Mouse (Mus musculus) erythroid progenitor cell, adult 5-6 weeks (primary cell): ENCODE data around the gene Fndc3b. TPM values are rescaled to one million over a fixed set of nuclear protein-coding genes. Genes with fewer than 3 reads are reported as not detected.

ENCODE experiments used
- ATAC-seq: replicated peaks from 2 replicates; pipeline ENCODE4 v1.8.0; 2016; ENCODE audit warnings: moderate number of reproducible peaks, mild to moderate bottlenecking, moderate TSS enrichment, inconsistent platforms; ENCODE audit not compliant: poor library complexity, low FRiP score, severe bottlenecking
- total RNA-seq, 2 experiments: library from RNA; stranded (forward) in 1 of 2; stranded (reverse) in 1 of 2; fragments of 150-400 nt in 1 of 2; fragments of 186-747, 209-891 nt in 1 of 2; gene quantifications; 2 replicates each; pipeline versions ENCODE4 v1.2.3 to v1.2.4; 2015 to 2017; ENCODE audit warnings: low replicate concordance in 2 of 2

The Fndc3b gene
- total RNA-seq, 2 experiments from 2014 or later = 1.3 to 1.8 TPM

DNA sequence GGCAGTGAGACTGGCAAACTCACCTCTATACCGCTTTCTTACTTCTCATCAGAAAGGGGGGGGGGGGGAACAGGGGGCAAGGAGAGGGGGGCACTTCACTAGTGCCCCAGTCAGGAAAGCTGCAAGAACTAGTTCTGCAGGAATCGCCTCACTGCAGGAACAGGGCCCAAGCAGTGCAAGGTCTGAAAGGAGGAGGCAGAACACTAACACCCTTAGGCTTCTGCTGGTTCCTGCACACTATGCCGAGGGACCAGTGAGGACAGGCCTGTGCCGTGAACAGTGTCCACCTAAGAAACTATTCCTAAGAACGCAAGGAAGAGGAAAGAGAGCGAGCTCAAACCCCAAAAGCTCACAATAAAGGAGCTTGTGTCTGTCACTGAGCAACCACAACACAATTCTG lies 26.0 kb downstream of the Fndc3b start:
- ATAC-seq = no peak

DNA sequence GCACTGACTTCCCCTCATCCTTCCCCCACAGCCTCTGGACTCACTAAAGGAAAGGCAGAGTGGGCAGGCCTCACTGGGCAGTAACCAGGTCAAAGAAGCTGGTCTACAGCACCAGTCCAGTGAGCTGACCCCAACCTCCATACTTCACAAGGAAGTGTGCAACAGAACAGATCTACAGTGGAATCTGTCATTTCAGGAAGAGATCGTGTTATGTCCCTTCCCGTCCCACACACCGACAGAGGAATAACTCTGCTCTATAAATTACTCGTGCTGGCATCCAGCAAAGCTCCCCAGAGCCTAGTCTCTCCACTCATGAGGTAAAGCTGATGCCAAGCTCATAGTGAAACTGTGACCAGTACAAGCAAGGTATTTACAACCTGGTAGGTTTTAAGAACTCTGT lies 27.7 kb downstream of the Fndc3b start:
- no peak for ATAC-seq

DNA sequence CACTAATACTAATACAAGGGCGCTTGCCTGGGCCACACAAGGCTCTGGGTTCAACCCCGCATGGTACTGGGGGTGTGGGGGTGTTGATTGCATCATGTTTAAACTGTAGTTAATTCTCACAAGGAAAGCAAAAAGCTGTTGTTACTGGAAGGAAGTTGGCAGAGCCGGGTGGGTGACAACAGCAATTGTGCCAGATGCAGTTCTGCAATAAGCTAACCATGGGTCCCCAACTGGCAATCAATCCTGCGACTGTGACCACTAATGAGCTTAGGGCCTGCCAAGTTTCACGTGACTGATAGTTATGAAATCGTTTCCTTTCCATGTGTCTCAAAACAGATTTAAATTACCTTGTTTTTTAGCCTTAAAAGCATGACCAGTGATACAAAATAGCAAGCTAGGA lies 33.5 kb downstream of the Fndc3b start:
- ATAC-seq = no peak

DNA sequence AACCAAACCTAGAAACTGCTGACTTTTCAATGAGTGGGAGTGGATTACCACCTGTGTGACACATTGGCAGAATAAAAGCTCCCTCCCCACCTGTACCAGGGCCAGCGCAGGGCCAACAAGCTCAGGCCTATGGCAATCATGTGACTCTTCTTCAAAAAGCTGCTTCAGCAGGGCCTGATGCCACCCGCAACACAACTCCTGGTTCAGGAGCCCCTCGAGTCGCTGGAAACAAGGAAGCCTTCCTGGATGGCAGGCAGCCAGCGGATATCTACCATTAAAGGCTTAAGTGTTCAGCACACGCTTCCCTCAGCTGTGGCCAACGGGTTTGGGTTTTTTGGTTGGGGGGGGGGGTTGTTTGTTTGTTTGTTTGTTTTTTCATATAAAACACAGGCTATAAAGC lies 37.4 kb downstream of the Fndc3b start:
- no peak for ATAC-seq

DNA sequence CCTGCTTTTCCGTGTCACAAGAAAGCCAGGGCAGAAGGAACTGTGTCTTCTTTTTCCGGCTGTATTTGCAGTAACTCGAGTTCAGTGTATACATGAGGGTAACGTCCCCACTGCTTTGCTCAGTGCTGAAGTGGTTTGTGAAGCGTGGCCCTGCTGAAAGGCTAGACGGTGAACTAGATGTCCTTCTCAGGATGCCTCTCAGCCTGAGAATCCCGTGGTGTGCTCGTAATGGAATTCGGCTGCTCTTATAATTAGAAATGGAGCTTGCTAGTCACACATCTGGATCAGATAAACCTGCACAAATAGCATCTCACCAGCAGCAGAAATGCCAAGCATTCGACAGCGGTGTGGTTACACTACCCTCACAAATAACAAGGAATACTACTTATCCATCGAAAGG lies 40.7 kb downstream of the Fndc3b start:
- no peak for ATAC-seq

DNA sequence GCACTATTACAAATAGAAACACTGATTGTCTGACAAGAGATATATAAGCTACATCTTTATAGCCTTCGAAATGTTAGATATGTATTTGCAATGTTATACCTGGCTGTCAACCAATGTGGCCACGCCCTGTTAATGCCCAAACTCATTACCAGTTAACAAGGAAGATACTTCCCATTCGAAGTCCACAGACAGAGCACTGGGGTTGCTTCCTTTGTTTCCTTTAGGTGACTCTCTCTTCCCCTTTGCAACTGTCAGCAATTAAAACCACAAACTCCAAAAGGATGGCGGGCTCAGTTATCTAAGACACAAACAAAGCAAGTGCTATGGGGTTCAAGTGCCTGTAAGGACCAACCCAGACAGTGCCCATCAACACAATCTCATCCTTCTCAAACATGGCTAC lies 43.8 kb downstream of the Fndc3b start:
- ATAC-seq = no peak

DNA sequence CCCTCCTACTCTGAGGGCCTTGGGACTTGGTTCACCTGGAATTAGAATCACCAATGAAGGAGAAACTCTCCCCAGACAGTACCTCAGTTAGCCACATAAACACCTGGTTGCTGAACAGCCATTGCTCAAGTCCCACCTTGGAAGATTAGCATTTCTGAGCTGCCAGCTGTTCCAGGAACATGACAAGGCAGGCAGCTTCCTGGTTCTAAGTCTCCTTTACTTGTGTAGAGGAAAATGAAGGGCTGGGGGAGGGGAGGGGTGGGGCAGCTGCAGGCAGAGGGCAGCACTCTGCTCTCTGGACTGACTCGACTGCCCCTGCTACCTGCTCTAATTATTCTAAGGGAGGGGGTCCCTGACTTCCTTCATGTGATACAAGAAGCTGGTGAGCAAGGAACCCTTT lies 45.8 kb downstream of the Fndc3b start:
- ATAC-seq = no peak

DNA sequence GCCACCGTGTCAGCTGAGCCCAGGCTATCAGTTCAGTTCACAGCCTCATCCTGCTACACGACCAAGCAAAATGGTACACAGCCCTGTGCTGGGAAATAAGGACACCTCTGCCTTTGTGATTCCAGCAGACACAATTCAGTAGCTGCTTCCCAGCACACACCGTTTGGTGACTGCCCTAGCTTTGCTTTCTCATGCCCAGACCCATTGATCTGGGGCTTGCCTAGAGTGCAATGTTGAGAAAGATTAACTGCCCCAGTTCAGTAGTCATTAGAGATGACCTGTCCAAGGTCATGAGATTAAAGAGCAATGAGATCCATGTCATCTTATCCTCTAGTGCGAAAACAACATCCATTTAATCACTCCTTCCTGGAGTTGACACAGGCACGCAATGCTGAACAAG lies 47.9 kb downstream of the Fndc3b start:
- ATAC-seq = no peak

DNA sequence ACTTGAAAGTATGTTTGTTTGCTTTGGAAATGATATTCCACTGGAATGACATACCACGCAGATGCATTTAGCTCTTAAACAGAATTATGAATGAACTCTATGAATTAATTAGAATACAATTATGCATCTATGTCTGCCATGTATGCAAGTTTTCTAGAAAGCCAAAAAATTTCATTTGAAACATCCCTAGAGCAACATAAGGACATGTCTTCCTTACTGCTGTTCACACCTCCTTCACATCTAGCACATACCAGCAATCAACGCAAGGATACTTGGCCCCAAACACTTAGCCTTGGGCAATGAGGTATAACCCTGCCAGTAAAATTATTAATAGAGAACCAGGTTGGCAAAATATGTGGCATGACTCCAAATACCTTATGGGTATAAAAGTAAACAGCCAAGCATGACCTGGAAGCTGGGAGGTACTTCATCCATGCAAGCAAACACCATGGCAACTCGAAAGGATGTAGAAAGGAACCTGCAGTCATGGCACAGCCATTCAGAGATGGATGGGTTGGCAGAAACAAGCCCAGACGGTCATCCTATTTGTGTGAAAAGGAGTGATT lies 52.8 kb downstream of the Fndc3b start:
- no peak for ATAC-seq

DNA sequence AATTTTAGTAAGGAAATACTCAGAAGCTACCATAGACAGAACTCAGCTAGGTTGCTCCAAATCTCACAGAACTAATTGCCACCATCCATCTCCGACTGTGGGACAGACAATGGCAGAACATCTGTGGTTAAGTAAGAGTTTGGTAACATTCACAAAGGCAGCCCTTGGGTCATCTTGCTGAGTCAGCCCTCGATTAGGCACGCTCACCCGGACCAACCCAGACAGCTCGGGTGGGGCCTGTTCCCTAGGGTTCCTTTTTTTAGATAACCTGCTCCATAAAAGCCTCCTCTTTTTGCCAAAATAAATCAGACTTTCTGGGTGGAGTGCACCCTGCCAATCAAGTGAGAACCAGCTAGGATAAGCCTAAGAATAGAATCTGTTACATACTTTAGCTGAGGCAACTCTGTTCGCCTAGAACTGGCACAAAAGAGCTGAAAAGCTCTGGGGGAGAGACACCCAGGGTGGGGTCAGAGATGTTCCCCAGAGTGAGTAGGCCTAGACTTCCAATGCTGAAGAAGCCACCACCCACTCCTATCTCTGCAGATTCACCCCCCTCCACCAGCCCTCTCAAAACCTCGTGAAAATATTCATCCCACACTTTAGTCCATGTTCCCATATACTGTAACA lies 54.2 kb downstream of the Fndc3b start:
- ATAC-seq = no peak

DNA sequence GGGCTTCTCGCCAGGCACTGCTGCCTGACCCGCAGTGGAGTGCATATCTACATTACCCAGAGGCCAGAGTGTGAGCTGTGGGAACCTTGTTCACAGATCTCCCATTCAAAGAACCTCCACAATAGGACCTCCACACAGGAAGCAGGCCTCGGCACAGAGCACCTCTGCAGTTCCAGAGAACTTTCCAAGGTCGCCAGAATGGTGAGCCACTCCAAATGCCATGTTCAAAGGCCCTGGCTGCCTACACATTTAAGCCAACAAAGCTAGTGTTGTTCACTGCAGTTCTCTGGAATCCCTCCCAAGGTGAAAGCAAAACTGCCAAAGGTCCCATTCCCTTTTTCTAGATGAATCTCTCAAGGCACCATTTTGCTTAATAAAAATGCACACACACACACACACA lies 55.4 kb downstream of the Fndc3b start:
- ATAC-seq = no peak

DNA sequence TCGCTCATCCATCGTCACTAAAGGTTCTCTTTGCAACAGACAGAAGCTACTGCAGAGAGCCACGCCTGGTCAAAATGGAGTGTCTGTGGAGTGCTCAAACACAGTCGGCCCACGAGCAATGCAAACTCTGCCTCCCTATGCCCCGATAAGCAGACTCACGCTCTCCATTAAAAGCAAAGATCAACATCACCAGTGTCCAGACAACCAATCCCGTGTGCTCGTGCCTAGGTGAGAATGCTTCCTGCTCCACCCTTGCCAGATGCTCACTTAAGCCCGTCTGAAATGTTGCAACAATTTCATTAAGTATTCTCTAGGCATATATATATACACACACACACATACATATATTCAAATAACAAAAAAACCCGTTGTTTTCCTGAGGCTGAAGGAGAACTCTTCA lies 56.1 kb downstream of the Fndc3b start:
- ATAC-seq = no peak

DNA sequence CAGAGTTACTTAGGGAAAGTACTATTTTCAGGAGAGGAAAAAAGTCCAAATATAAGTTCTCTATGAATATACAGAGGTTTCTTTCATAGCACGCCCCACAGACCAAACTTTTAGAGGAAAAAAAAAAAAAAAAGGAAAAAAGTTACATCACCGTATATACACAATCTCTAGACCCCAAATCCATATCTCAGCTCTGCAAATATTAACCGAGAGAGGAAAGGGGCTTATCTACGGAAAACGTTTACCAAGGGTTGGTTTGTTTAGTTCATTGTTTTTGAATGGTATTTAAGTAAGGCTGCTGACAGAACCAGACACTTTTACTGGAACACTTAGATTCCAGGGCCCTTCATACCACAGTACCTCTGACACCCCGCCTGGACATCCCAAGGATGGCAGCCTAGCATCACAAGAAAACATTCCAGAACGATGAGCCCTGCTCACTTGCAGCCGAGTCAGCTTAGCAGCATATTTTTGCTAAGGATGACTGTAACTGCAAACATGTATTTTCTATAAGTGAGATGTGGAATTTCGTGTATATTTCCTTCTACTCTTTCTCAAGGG lies 58.6 kb downstream of the Fndc3b start:
- no peak for ATAC-seq

DNA sequence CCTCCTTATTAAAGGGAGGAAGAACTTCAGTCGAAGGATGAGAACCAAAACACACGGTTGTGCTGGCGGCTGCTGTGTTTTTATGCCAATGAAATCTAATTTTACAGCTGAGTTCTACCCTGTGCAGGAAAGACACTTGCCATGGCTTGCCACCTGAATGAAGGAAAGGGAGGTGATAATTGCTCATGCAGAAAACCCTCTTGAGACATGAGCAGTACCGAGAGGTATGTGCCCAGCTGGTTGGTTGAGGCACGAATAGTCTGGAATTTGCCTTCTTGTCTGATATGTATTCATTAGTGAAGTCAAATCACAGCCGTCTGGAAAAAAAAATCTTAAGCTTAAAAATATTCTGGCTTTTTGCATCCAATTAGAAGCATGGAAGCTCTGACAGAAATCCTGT lies 59.4 kb downstream of the Fndc3b start:
- no peak for ATAC-seq

DNA sequence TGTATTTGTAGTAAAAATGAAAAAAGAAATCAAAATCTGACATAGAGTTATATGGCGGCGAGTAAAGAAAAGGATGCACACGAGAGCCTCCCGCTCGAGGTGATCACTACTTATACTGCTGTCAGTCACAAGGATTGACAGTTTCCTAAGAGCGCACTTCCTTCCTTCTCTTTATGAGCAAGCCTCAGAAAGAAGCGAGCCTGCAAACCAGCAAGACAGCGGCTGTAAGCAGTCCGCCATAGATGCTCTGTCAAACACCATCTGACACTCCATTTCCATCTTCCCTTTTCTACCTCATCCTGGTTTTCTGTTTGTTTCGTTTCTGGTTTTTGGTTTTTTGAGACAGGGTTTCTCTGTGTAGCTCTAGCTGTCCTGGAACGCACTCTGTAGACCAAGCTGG lies 61.0 kb downstream of the Fndc3b start:
- ATAC-seq = no peak

DNA sequence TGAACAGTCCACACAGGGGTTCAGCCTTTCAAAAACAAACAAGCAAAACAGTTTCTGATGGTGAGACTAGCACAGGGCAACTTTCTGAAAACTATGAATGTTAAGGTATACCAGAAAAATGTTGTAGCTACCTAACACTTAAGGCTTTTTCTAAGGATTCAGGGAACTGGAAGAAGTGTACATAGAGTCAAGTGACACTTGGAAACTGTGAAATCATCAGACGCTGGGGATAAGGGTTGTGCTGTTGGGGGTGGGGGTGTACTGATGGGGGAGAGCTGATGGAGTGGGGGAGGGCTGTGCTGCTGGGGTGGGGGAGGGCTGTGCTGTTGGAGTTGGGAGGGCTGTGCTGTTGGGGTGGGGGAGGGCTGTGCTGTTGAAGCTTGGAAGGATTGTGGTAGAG lies 61.8 kb downstream of the Fndc3b start:
- no peak for ATAC-seq

DNA sequence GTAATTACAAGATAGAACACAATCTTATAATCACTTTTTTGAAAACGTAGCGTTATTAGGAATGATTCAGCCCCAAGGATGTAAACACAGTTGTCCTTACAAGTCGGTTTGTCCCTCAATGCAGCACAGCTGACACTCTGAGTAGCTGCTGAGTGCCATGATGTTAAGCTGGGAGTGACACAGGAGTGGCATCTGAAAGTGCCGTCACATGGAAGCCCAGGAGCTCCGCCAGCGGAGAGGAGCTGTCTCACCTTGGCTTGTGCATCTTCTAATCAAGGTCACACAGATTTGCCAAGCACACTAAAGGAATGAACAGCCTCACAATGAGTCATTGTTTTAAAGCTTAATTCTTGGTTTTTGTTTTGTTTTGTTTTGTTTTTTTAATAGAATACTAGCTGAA lies 68.7 kb downstream of the Fndc3b start:
- ATAC-seq = no peak

DNA sequence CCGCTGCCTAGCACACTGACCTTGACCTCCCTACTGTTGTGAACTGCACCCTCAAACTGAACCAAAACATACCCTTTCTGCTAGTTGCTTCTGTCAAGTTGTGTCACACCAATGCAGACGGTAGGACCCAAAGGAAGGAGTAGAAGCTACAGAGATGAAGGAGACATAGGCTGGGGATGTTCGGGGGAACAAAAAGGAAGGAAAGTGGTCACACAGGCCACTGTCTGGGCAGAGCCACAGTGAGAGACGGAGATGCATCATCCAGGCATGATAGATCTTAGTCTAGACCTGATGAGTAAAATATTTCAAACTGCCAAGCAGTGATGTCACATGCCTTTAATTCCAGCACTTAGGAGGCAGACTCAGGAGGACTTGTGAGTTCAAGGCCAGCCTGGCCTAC lies 71.4 kb downstream of the Fndc3b start:
- ATAC-seq = no peak

DNA sequence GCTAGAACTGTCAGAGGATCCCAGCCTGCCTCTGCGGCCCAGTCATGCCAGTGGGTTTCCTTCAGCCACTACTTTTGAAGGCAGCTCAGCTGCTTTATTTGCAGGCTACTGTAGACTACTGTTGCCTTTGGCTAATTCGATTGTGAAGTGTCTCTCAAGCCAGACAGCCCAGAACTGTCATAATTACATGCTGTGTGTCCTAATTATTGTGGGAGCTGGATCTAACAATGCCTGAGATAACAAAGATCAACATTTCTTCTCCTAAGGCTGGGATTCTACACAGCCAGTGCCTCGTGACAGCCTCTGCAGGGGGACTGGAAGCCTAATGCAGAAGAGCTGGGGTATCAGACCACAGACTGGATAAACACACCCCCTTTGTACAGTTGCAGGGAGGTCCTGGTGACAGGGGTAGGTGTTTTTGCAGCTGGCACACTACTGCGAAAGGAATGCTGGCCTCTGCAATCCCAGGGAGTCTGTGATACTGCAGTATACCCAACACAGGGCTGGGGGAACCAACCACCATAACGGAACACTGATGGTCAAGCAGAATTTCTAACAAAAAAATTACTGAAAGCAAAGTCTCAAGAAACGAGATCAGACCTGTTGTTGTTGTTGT lies 74.0 kb downstream of the Fndc3b start:
- ATAC-seq = no peak

DNA sequence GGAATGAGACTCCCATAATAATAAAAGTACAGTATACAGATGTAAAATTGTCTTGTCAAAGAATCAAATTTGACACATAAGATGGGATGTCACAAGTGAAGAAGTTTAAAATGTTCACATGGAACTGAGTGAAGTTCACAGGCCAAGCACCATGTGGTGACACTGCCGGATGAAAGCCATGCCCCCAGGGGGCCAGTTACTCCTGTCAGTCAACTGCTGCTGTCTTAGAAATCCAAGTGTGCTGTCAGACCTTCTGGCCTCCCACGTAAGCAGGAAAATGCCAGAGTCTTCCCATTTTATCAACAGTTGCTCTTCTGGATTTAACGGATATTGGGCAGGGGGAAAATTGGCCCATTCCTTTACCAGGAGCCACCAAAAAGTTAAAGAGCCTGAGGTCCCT lies 75.3 kb downstream of the Fndc3b start:
- no peak for ATAC-seq

DNA sequence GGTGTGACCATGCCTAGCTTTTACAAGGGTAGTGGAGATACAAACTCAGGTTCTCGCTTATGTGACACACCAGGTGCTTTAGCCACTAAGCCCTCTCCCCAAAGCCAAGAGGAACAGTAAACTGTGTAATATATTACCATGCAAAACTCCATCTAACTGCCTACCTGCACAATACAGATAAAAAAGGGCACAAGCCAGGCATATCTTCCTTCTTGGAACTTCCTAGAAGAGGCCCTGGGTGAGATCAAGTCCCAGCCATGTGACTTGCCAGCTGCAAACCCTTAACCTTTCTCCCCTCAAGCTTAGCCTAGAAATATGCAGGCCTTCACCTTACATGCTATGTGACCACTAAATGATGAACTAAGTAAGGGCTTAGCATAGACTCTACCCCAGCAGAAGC lies 78.2 kb downstream of the Fndc3b start:
- no peak for ATAC-seq

DNA sequence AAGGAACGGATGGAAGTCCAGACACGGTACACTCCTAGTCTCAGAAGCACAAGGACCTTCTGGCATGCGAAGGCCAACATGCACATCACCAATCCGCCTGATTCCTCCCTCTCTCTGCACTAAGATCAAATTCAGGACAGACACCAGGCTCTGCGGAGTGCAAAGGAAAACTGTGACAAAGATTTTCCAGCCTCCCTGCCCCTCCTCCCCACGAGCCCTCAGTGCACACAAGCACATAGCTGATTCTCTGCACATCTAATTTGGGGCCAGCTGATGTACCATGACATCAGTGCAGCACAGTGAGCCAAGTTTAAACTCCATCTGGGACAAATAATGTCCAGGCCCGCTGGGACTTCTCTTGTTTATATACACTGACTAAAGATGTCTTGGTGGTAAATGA lies 80.0 kb downstream of the Fndc3b start:
- no peak for ATAC-seq
